8 mouse cellular contexts compared by ENCODE assay signal in genomic region chr6:120835474-120836374, GRCm38 (mm10). TPM values are rescaled to one million over a fixed set of nuclear protein-coding genes. Genes with fewer than 3 reads are reported as not detected.
DNase-seq lines count a peak whose midpoint lies in the region; ATAC-seq and TF ChIP-seq lines count a peak whose summit lies in the region.

Gene Bcl2l13 (plus strand): TSS chr6:120836212.

- peak within 1 kb of the TSS; percentile 78 for H3K4me3 ChIP-seq in embryonic facial prominence, embryonic 14.5 days (ENCODE audit: low read depth, low read length)
- H3K4me3 ChIP-seq in limb, embryonic 14.5 days (replicated peaks; ENCODE audit: low read length), result peak within 1 kb of the TSS; percentile 87
- H3K4me3 ChIP-seq in midbrain, postnatal 0 days (ENCODE audit: low read depth, low read length), result peak within 1 kb of the TSS; percentile 87

- 0 out of 2 replicates have a peak, but pooled peaks have one; percentile 64 for TF ChIP-seq POLR2A in limb, embryonic 14.5 days (IDR thresholded peaks at IDR 0.05; ENCODE audit: borderline replicate concordance, extremely low read depth, insufficient read depth, insufficient read length)

- peak; percentile 96 for DNase-seq in 3134 (ENCODE audit: extremely low read depth, insufficient read length, low spot score)
- peak; percentile 97 to 98 for DNase-seq in adrenal gland, postnatal 36 days
- peak; percentile 89 for DNase-seq in embryonic facial prominence, embryonic 14.5 days (ENCODE audit: low spot score)
- peak; percentile 97 for DNase-seq in heart, adult 8-10 months (ENCODE audit: low spot score)
- peak; percentile 98 for DNase-seq in kidney, adult 9 months
- DNase-seq in limb, embryonic 14.5 days (ENCODE audit: low spot score), result peak; percentile 82
- DNase-seq in midbrain, postnatal 0 days (ENCODE audit: low spot score), result peak; percentile 89
- peak; percentile 97 to 99 for DNase-seq in spleen, postnatal 14 days (ENCODE audit: low spot score in 2 of 2)

- H3K36me3 ChIP-seq in embryonic facial prominence, embryonic 14.5 days (ENCODE audit: control insufficient read depth, insufficient read depth, low read length), result peaks cover 14% of the 10 kb centered on the region; the same call in 1 of the 2 replicates
- no peaks in the 10 kb centered on the region for H3K36me3 ChIP-seq in limb, embryonic 14.5 days (ENCODE audit: control insufficient read depth, insufficient read depth, low read length)
- H3K36me3 ChIP-seq in midbrain, postnatal 0 days (ENCODE audit: insufficient read depth, low read length), result no peaks in the 10 kb centered on the region

- H3K27ac ChIP-seq in embryonic facial prominence, embryonic 14.5 days (replicated peaks; ENCODE audit: low read depth, low read length), result peak within 1 kb of the TSS; percentile 96
- H3K27ac ChIP-seq in limb, embryonic 14.5 days (replicated peaks; ENCODE audit: low read depth, low read length), result peak within 1 kb of the TSS; percentile 94
- H3K27ac ChIP-seq in midbrain, postnatal 0 days (ENCODE audit: low read depth, low read length), result peak within 1 kb of the TSS; percentile 98

- H3K4me1 ChIP-seq in embryonic facial prominence, embryonic 14.5 days (ENCODE audit: control insufficient read depth, insufficient read depth, low read length), result 0 out of 2 replicates have a peak, but pooled peaks cover 5% of the 10 kb centered on the region
- H3K4me1 ChIP-seq in limb, embryonic 14.5 days (ENCODE audit: control insufficient read depth, insufficient read depth, low read length), result peaks cover 4% of the 10 kb centered on the region
- H3K4me1 ChIP-seq in midbrain, postnatal 0 days (ENCODE audit: insufficient read depth, low read length), result no peaks in the 10 kb centered on the region

- WGBS in embryonic facial prominence, embryonic 14.5 days, result 4% methylated on average over 40 of the region's 40 CpGs
- WGBS in limb, embryonic 14.5 days, result 6% methylated on average over 39 of the region's 40 CpGs
- WGBS in midbrain, postnatal 0 days, result 4% methylated on average over 39 of the region's 40 CpGs

- peak within 1 kb of the TSS; percentile 96 for H3K9ac ChIP-seq in embryonic facial prominence, embryonic 14.5 days (ENCODE audit: low read depth, low read length)
- peak within 1 kb of the TSS; percentile 97 for H3K9ac ChIP-seq in limb, embryonic 14.5 days (ENCODE audit: low read depth, low read length, severe bottlenecking)
- peak within 1 kb of the TSS; percentile 93 for H3K9ac ChIP-seq in midbrain, postnatal 0 days (replicated peaks; ENCODE audit: low read length, poor library complexity, severe bottlenecking)

- no peaks in the 10 kb centered on the region for H3K9me3 ChIP-seq in embryonic facial prominence, embryonic 14.5 days (ENCODE audit: control insufficient read depth, low read length)
- no peaks in the 10 kb centered on the region for H3K9me3 ChIP-seq in limb, embryonic 14.5 days (ENCODE audit: control insufficient read depth, low read length)
- H3K9me3 ChIP-seq in midbrain, postnatal 0 days (ENCODE audit: low read length), result no peaks in the 10 kb centered on the region

- ATAC-seq in embryonic facial prominence, embryonic 14.5 days (ENCODE audit: low read depth), result peak; percentile 94
- peak; percentile 96 for ATAC-seq in limb, embryonic 14.5 days (ENCODE audit: low FRiP score, low read depth)
- ATAC-seq in midbrain, postnatal 0 days (ENCODE audit: low FRiP score), result peak; percentile 96

- peak within 1 kb of the TSS; percentile 65 for H3K4me2 ChIP-seq in embryonic facial prominence, embryonic 14.5 days (ENCODE audit: low read depth, low read length)
- H3K4me2 ChIP-seq in limb, embryonic 14.5 days (replicated peaks; ENCODE audit: low read depth, low read length, severe bottlenecking), result peak within 1 kb of the TSS; percentile 54
- H3K4me2 ChIP-seq in midbrain, postnatal 0 days (ENCODE audit: low read depth, low read length, poor library complexity, severe bottlenecking), result peak within 1 kb of the TSS; percentile 72

- H3K27me3 ChIP-seq in embryonic facial prominence, embryonic 14.5 days (replicated peaks; ENCODE audit: control insufficient read depth, insufficient read depth, low read length), result no peaks in the 10 kb centered on the region
- H3K27me3 ChIP-seq in limb, embryonic 14.5 days (ENCODE audit: control insufficient read depth, insufficient read depth, low read length), result no peaks in the 10 kb centered on the region
- 0 out of 2 replicates have a peak, but pooled peaks cover 4% of the 10 kb centered on the region for H3K27me3 ChIP-seq in midbrain, postnatal 0 days (ENCODE audit: insufficient read depth, low read length)

- peak; percentile 64 for TF ChIP-seq CTCF in midbrain, postnatal 0 days (IDR thresholded peaks at IDR 0.05)

RNA-seq across cellular contexts. Expression of gene Bcl2l13, which starts in this region (rescaled TPM):
- total RNA-seq in adrenal gland, postnatal 36 days (2021), result 10 to 100 TPM; 63.0 to 68.1 TPM
- polyA plus RNA-seq in embryonic facial prominence, embryonic 14.5 days (2014; fragmentation: Nextera tagmentation; extraction: Ambion mirVana), result 26.2 and 33.3 TPM in 2 replicates
- total RNA-seq in heart, adult 8-10 months (2022), result 10 to 100 TPM; 73.8 to 84.5 (median 80.6) TPM
- polyA plus RNA-seq in limb, embryonic 14.5 days (2012; rRNA removed), result 23.7 and 28.1 TPM in 2 replicates
- 27.4 and 29.1 TPM in 2 replicates for polyA plus RNA-seq in limb, embryonic 14.5 days (2014; fragmentation: Nextera tagmentation; extraction: Ambion mirVana)
- 133 and 210 TPM in 2 replicates for total RNA-seq in midbrain, postnatal 0 days (2014; rRNA removed)
- polyA plus RNA-seq in midbrain, postnatal 0 days (2015; fragmentation: Nextera tagmentation; extraction: Ambion mirVana), result 19.0 and 21.9 TPM in 2 replicates

Comparison
In these comparisons a context has a peak if more than half of its experiments do, and no peak if none do; other contexts are left out.
1. Peak in every context shown above with its lines: DNase-seq, ATAC-seq, H3K4me3 ChIP-seq and H3K27ac ChIP-seq.